Mouse (Mus musculus) CD4-positive, CD25-positive, alpha-beta regulatory T cell (primary cell): ENCODE data around the gene Ccdc172. TPM values are rescaled to one million over a fixed set of nuclear protein-coding genes. Genes with fewer than 3 reads are reported as not detected.

Experiments used
- polyA plus RNA-seq: library from polyadenylated mRNA; unstranded; fragments of 100-300 nt; shearing (Covaris generic); gene quantifications from one replicate; pipeline ENCODE4 v1.2.1, GENCODE M21; 2017

Gene Ccdc172
- not detected for polyA plus RNA-seq

DNA sequence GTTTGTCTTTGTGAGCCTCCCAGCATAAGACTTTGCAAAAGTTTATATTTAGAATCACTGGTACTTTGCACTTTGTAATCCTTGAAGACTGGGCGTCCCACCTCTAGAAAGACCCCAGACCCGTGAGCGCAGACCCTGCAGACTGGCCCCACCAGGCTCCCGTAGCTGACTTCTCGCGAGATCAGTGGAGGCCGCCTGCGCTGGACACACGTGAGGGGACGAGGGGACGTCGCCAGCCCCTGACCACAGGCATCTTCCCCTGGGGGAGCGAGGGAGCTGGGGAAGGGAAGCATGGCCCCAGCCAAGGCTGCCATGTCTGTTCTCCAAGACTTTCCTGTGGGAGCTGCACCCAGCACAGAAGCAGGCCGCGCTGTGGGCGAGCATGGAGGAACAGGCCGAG lies at the start of gene Ccdc172:
Gene Ccdc172, plus strand, starts transcription at position 176 of the 400 bp plus-strand sequence.

Other genes starting within 250 kb of the Ccdc172 start
- gene Gfra1, start 56.1 kb upstream of the Ccdc172 start, polyA plus RNA-seq, result 0.66 TPM
- not detected for gene Pnlip, start 140.5 kb downstream of the Ccdc172 start, polyA plus RNA-seq
- gene Pnliprp1, start 216.9 kb downstream of the Ccdc172 start, polyA plus RNA-seq, result not detected
- gene Pnliprp2, start 247.7 kb downstream of the Ccdc172 start, polyA plus RNA-seq, result not detected